Mouse (Mus musculus) urinary bladder, postnatal 4 days (tissue): ENCODE results near the gene Sgo1.
"Not testable (repeated sequence)": the region's sequence is repeated elsewhere in the genome, so short reads cannot be mapped to it uniquely, and the experiment has no call there.

Experiments
- DNase-seq, 2 experiments: peaks; one replicate each; pipeline ENCODE4 v3.0.0; 2021 to 2022; ENCODE audit warnings: low spot score in 2 of 2

The Sgo1 gene

GRCm38 (mm10) chr17:53688877-53689802 is at the start of gene Sgo1:
TSS of gene Sgo1 (minus strand) at chr17:53689333.
- peak; percentile 97 to 98 for DNase-seq

- DNase-seq, result not testable (repeated sequence)
Observed at GRCm38 (mm10) chr17:53718916-53719315, 29.8 kb upstream of the Sgo1 start.

DNA sequence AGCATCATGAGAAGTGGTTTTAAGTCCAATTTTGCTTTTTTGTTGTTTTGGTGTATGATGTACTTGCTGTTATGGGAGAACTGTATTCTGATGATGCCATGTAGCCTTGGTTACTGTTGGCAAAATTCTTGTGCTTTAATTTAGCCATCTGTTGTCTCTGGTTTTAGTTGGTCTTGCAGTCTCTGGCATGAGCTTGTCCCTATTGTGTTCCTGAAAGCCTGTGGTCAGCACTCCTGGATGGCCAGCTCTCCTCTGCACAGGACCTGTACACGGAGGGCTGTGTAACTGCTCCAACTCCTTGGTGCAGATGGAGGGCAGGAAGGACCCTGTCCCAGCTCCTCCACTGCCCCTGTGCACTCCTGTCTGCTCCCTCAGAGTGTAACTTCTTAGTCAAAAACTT is 29.3 kb upstream of the Sgo1 start:
- DNase-seq, result no peak

GRCm38 (mm10) chr17:53715161-53715560 is 26.0 kb upstream of the Sgo1 start:
- DNase-seq, result not testable (repeated sequence)

GRCm38 (mm10) chr17:53714453-53714852 is 25.3 kb upstream of the Sgo1 start:
- DNase-seq, result no peak

DNA sequence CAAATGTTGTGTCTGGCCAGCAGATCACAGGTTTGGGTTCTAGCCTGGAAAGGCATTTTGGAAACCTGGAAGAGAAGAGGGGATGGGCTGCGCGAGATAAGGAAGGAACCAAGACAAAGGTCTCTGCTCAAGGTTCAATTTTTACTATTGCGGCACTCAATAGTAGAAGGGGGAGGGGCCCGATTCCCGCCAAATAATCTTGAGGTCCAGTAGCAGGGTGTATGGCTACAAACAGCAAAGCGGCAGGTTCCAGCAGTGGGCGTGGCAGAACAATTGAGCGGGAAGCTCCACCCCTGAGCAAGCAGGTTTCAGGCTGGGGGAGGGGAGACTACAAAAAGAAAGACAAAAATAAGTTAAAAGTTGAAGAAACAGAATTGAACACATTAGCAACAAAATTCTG is 8.4 kb upstream of the Sgo1 start:
- not testable (repeated sequence) for DNase-seq

DNA sequence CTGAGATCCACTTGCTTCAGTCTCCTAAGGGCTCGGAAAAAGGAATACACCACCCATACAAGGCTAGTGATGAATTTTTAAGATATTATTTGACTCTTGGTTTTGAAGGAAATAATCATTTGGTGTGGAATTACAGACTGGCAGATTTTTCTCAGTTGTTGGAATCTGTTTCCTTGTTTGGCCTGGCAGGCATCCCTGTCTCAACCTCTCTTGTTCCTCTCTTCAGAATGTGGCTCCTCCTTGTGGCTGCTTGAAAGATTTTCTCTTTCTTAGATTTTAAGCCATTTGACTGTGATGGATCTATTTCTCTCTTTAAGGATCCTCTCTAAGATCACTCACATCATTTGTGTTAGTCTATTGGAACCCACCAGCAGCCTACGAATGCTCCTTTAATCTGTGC is 4.9 kb upstream of the Sgo1 start:
- DNase-seq, result no peak

DNA sequence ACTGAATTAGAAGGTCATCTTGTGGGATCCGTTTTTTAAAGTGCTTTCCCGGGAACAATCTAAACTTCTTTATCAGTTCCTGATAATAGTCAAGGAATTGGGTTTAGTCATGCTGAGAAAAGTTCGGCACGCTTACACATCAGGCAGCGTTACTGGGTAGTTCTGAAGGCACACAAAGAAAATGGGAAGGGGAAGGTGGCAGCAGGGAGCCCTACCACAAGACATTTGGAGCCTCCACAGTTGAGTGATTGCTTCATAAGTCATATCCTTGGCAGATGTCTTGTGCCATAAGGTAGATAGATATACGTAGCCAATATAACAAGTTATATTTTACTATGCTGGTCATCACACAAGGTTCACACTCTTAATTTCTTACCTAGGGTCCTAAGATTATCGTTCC is 813 bp upstream of the Sgo1 start:
- DNase-seq, result no peak

GRCm38 (mm10) chr17:53688321-53688720 is 812 bp downstream of the Sgo1 start:
- no peak for DNase-seq

DNA sequence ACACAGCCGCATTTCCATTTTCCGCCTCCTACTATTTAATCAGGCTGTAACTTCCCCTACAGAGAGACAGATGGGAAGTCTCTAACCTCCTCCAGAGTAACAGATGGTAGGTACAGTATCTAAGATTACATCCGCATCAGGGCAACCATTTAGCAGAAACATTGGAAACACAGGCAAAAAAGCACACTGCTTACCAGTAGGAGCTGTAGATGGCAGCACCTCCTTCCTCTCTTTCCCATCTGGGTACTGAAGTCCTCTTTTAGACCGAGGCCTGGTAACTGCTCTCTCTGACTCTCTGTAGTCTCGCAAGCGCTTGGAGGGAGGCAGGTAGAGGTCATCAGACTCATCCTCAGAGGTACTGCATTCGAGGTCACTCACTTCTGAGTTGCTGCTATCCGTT is 10.4 kb downstream of the Sgo1 start:
- no peak for DNase-seq

DNA sequence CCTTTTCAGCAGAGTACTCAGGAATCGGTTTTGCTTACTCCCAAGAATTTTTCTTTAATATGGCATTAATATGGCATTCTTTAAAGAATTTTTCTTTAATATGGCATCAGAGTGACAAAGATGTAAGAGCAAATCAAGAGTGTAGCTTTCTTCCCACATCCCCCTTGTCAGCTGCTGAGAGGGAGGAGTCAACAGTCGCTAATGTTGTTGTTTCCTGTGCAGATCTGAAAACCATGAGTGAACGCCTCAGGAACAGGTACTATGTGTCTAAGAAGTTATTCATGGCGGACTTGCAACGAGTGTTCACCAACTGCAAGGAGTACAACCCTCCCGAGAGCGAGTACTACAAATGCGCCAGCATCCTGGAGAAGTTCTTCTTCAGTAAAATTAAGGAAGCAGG is 18.7 kb downstream of the Sgo1 start:
- DNase-seq, result no peak

- no peak for DNase-seq
Observed at GRCm38 (mm10) chr17:53664703-53665382, 24.3 kb downstream of the Sgo1 start.

GRCm38 (mm10) chr17:53664267-53664666 is 24.9 kb downstream of the Sgo1 start:
- DNase-seq, result no peak

- no peak for DNase-seq
Observed at GRCm38 (mm10) chr17:53661056-53661840, 27.9 kb downstream of the Sgo1 start.

DNA sequence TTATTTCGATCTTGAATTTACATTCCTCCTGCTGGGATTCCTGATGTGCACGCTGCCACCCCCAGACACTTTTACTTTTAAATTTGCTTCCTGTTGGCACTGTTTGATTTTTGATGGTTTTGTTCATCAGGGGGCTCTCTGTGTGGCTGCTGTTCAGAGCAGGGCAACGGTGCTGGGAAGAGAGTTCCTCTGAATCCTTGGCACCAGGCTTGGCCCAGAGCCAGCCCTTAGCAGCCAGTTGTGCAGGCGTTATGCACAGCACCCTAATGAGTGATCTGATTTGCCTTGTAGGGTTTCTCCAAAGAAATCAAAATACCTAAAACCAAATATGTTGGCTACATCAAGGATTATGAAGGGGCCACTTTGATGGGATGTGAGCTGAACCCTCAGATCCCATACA is 29.4 kb downstream of the Sgo1 start:
- DNase-seq, result no peak

- no peak for DNase-seq
Observed at GRCm38 (mm10) chr17:53659230-53659629, 29.9 kb downstream of the Sgo1 start.

GRCm38 (mm10) chr17:53658668-53659067 is 30.5 kb downstream of the Sgo1 start:
- no peak for DNase-seq

- DNase-seq, result not testable (repeated sequence)
Observed at GRCm38 (mm10) chr17:53657391-53657790, 31.7 kb downstream of the Sgo1 start.

DNA sequence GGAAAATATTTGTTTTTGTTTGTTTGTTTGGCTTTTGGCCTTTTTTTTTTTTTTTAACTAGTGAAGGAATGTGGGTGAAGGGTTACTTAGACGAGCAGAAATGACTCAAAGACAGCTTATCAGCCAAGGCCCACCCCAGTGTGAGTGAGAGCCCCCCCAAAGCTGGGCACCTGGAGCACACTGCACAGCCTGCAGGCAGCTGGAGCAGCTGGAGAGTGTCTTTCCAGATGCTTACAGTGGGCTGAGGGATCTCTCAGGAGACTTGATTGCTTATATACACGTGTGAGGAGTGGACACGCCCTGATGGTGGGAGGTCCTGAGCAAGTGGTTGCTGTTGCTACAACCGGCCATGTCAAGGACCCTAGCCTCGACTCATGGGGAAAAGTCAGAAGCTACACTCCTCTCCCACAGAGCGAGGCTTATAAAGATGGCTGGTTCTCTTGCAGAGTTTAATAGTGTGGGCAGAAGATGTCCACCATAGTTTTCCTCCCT is 32.7 kb downstream of the Sgo1 start:
- DNase-seq, result peak in 1 of 2 experiments; percentile 18

- no peak for DNase-seq
Observed at GRCm38 (mm10) chr17:53655959-53656358, 33.2 kb downstream of the Sgo1 start.

DNA sequence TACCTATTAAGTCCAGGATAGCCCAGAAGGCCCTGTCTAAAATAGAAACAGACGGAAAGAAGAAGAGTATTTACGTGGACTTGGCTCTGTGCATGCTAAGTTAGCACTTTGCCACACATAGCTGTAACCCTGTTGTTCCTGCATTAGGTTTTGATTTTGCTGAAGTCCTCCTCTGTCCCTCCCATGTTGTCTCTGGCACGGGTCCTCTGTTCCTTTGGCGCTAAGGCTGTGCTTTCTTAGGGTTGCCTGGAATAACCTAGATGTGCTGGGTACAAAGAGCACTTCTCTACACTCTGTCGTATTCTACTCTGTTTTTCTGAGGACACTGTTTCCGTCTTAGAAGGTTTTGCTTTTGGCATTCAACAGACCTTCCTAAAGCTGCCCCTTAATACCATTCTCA is 34.1 kb downstream of the Sgo1 start:
- DNase-seq, result no peak

DNA sequence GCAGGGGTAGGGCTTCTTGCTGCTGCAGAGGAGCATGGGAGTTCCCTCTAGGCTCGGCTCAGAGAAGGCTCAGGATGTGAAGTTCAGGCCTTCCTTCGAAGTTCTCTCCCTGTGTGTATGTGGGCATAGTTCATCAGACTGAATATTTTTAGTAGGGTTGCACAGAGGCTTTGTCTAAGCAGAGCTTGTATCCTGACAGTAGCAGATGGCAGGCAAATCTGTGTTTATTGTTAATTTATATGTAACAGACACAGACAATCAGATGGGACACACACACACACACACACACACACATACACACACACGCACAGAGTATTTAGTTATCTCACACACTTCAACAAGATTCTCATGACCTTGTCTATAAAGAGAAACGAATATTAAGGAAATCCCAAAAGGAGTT is 34.5 kb downstream of the Sgo1 start:
- no peak for DNase-seq
